Mouse (Mus musculus): ENCODE results near the gene Cttnbp2nl.

Gene Cttnbp2nl

DNA sequence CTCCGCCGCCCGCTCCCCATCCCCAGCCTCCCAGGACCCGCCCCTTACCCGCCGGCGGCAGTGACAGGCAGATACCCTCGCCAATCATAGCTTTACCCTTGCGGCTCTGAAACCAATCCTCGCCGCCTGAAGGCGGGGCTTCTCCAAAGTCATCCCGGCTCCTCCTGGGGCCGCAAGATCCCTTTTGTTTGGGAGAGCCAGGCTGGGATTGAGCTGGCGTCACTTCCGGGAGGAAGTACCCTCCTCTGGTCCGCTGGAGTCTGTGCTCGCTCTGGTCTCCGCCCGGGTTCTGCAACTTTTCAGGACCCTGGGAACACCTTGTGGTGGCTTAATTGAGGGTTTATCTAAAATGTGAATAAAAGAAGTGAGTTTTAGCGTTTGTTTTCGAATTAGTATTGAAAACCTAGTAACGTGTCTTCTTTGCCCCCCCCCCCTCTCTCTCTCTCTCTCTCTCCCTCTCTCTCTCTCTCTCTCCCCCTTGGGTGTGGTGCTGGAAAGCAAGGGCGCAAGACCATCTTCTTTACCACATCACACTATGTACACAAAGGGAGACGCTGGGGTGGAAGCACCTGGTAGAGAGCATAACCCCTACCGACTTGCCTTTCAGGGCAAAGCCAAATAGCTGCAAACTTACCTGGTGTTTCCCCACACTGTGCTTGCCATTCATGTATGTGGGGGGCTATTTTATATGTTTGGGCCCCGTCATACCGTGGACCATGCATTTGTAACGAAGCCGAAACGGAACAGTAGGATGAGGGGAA, at the start of gene Cttnbp2nl:
Cttnbp2nl (minus strand) TSS at position 210 of the 761 bp plus-strand sequence.
- peak; percentile 99 to 100 for DNase-seq

DNA sequence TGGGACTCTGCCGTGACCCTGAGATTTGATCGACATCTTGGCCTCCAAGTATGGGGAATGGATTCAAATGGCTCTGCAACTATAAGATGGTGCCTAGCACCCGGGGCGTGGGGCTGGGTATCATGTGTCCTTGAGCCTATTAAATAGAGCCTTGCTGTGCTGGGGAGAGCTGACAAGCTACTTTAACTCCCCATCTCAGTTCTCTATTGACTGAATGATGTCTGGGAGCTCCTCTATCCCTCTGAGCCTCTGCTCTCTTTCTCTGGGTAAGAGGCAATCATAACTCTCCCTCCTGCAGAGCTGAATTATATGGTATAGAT, 47.3 kb upstream of the Cttnbp2nl start:
- no peak for DNase-seq

DNA sequence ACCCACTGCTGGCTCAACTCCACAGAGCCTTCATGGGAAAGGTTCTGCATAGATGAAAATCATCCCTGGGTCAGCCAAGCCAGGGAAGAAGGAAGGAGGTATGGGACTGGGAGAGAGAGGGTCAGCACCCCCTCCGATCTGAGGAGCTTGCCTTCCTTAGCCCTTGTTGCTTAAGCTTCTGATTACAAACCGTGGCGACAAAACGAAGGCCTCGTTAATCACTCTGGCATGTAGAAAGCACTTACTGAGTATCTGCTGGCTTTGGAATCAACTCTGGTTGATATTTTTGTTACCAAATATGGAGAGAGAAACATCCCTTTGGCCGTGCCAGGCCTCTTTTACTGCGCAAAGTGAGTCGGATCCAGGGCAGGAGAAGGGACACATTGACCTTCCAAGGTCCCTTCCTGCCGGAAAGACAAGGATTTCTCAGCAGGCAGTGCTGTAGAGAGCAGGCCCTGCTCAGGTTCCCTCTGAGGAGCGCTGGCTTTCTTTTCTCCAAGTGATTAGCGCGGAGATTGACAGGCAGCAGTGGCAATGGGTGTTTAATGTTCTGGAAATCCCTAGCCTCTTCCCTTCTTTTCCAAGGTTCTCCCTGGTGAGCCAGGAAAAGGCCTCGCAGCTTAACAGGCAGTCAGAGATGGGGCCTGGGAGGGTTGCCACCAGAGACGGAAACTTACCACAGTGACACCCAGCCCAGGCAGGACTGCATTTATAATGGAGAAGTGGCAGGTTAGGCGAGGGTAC, 46.8 kb upstream of the Cttnbp2nl start:
- DNase-seq = no peak

DNA sequence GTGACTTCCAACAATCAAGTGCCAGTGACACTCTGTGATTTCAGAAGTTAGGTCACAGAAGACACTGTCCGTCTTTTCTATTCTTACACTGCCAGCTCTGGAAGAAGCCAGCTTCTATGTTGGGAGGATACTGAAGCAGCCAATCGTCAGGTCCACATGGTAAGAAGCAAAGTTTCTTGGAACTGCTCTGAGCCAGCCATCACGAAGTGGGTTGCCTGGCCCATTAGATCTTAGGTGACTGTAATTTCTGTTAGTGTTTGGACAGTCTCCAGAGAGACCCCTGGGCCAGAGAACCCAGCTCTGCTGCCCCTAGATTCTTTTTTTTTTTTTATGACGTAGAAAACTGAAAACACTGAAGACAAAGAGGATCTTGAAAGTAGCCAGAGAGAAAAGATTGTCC, 44.6 kb upstream of the Cttnbp2nl start:
- no peak for DNase-seq

DNA sequence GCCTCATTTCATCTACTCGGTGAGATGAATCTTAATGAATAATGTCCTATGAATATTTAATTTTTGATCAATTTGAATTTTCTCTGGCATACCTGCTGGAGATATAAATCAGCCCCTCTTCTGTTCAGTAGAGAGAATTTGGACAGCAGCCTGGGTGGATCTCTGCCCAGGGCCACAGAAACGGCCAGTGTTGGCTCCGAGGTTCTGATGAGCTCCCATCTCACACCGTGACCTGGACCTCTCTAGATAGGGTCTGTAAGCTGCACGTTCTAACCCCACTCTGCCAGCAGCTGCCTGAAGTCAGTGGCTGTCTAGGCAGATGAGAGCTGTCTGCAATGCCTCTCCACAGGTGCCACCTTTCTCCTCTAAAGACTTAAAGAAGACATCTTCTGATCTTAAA, 42.1 kb upstream of the Cttnbp2nl start:
- peak; percentile 50 to 70 for DNase-seq

DNA sequence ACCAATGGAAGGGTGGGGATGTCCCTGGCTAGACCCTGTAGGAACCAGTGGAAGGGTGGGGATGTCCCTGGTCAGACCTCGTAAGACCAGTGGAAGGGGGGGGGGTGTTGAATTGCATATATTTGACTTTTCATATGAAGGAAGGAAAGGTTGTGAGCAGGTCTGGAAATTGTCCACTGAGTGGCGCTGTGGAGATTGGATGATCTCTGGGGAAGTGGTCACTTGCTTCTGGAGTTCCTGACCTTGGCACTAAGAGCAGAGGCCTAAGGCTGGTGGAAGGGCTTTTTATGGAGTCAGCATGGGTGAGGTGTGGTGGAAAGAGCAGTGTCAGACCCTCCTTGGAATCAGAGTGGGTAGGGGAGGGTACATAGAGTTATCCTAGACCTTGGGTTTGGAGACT, 41.5 kb upstream of the Cttnbp2nl start:
- DNase-seq = peak; percentile 50 to 64

DNA sequence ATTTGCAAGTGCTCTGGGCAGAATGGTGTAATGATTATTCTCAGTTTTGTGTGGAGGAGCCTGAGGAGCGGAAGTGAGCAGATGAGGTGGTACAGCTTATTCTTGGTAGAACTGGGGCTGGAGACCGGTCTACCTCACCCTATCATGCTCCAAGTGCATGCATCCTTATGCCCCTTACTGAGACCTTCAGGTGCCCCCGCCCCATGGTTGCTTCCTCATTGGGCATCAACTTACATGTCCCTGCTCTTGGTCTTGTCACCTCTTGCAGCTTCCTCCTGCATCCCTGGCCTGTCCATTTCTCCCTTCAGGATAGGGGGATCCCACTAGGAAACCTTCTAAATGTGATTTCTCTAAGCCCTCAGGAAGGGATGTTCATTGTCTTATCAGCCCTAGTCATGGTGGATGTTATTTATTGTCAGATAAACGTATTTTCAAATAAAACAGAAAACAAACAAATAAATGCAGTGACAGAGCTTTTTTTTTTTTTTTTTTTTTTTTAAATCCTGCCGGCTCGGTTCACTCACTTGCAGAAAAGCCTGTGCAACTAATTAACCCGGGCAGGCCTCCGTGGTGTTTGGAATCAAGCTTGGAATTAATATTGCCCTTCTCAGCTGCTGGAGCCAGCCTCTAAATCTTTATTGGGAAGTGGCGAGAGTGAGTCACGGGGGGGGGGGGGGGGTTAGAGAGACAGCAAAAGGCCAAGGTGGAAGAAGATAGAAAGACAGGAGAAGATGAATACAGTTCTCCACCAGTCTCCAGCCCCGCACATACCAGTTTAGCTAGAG, 40.0 kb upstream of the Cttnbp2nl start:
- no peak for DNase-seq

DNA sequence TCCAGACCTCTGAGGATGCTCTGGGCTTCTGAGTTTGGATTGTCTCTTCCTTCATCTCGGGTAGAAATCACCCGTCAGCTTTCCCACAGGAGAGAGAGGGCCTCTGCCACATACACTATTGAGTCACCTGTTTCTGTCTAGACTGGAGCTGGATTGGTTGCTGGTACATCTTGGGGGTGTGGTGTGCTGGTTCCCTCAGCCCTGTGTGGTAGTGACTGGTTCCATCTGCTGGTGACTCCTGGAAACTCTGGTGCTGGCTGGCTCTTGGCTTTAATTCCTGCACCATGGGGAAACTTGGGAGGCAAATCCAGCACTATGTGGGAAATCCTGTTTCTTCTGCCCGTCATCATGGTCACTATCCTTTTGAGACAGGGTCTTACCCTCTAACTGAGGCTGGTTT, 38.0 kb upstream of the Cttnbp2nl start:
- DNase-seq = peak; percentile 71 to 75

DNA sequence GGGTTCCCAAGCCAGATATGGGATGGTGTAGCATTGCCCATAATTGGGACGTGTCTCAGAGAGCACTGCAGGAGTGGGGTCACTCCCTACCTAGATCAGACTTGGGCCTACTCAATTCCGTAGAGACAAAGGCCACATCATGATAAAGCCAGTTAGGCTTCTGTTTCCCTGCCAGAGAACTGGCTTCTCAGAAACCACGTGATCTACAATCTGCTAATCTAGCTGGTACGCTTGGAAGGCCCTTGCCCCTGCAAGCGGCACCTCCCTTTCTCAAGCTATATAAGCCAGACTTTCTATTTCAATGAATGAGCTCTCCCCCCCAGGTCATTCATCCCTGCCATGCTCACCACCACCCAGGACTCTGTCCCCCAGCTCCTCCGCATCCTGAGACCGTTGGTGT, 37.2 kb upstream of the Cttnbp2nl start:
- no peak for DNase-seq

DNA sequence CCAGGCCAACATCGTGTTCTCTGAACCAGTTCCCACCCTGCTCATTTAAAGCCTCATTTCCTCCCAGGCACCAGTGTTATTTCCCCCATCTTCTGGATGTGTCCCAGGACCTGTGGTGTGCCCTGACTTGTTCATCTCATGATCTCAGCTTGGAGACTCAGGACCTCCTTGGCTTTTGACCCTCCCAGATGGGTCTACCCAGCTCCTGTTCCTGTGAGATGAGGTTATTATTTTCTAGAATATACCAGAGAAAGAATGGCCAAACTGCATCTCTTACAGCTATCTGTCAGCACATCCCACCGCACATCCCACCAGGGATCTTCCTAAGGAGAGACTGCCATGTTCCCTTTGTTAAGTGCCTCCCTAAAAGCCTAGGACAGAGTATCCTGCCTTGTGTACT, 35.7 kb upstream of the Cttnbp2nl start:
- DNase-seq = no peak

DNA sequence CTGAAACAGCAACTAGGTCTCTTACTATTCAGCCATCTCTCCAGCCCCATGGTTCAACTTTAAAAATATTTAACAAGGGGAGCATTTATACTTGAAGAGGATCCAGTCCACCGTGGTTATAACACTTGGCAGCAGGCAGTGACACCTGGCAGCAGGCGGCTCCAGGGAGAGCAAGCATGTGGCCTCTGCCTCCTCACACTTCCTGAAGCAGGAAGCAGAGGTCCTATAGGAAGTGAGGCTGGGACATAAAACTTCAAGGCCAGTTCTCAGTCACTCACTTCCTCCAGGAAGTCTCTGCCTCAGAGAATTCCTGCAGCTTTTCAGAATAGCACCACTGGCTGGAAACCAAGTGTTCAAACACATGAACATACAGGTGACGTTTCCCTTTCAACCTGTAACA, 34.4 kb upstream of the Cttnbp2nl start:
- no peak for DNase-seq

DNA sequence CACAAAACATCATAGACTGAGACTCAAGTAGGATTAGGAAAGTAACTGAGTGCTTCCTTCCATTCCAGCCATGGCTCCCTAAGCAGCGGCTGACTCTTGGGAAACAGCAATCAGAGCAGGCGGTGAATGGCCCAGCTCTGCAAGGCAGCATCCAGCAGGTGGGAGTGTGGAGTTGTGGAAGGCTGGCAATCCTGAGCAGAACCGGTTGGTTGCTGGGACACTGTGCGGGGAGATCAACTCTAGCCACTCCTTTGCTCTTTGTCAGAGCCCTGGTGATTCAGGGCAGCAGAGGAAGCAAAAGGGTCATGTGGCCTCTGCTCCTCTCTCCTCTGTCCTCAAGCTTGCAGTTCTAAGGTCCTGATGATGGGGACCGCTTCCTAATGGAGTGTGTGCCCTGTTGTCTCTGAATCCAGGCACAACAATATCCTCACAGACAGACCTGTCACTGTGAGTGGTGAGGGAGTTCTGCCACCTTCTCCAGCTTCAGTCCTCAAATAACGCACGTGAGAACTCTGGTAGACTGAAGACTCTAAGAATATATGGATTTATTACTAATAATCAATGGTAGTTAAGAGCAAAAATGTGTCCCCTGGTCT, 25.4 kb upstream of the Cttnbp2nl start:
- DNase-seq = peak; percentile 89 to 90

DNA sequence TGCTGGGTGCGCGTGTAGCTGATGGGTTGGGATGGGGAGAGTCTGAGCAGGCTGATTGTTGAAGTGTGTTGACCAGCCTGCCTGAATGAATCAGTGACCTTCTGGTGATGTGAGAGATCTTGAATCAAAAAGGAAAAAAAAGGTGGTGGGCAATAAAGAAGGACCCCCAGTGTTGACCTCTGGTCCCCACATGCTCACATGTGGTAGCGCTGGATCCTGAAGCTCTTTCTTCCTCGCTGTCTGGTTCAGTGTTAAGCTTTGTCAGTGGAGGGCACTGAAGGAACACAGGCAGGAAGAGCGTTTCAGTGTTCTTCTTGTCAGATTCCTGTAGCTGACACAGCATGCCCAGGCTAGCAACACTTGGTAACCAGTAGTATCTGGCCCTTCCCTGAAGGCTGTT, 22.9 kb upstream of the Cttnbp2nl start:
- no peak for DNase-seq

DNA sequence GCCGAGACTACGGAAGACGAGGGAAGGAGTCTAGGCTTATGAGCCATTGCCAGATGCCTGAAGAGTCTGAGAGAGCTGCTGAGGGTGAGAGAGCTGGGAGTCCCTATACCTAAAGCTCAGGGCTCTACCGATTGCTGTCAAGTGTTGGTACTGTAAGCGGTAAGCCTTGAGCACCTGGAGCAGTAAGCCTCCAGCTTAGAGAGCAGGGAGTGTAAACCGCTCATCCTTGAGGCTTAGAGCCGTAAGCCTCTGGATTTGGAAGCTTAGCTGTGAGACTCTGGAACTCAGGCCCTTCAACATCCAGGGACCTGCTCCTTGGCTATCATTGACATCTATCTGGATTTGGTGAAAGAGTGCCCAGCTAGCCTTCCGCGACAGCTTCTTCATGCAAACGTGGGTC, 19.6 kb upstream of the Cttnbp2nl start:
- DNase-seq = no peak

DNA sequence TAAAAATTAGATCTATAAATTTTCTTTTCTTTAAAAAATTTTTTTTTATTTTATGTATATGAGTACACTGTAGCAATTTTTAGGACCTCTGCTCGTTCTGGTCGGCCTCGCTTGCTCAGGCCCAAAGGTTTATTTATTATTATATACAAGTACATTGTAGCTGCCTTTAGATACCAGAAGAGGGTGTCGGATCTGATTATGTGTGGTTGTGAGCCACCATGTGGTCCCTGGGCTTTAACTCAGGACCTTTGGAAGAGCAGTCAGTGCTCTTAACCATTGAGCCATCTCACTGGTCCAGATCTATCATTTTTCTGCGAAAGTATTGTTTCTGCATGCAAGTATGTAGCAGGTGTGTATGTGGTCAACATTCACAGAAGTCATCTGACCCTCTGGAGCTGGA, 18.3 kb upstream of the Cttnbp2nl start:
- no peak for DNase-seq

DNA sequence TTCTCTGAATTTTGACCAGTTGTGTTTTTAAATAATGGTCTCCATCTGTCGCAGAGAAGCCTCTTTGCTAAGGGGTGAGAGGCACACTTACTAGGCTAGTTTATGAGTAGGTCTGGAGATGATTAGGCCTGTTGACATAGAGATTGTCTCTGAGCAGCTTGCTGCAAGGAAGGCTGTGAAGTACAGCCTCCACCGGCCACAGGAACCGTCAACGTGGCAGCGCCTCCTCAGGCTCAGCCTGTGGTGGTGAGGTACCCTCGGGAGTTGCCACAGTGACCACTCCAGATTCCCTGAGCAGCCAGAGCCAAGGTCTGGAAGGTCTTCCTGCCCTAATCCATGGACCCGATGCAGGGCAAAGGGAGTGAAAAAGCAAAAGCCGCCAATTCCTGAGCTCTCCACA, 17.6 kb upstream of the Cttnbp2nl start:
- no peak for DNase-seq

DNA sequence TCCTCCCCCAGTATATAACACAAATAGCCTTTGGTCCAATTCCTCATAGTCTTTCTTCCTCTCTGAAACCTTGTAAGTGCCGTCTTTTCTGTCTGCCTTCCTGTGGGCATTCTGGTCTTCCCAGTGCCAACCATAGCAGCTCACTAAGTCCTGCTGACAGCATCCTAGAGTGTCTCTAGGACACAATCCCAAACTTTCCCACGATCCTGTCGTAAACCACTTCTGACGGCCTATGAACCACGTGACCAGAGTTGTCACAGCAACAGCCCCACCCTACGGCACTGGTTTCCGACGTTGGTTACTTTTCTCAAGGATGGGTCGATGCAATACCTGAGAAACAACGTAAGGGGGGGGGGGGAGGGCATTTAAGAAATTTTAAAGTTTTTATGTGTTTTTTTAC, 13.6 kb upstream of the Cttnbp2nl start, which contains the start of gene 4930564D02Rik:
4930564D02Rik (plus strand) TSS at position 301 of the 400 bp plus-strand sequence.
- DNase-seq = no peak

DNA sequence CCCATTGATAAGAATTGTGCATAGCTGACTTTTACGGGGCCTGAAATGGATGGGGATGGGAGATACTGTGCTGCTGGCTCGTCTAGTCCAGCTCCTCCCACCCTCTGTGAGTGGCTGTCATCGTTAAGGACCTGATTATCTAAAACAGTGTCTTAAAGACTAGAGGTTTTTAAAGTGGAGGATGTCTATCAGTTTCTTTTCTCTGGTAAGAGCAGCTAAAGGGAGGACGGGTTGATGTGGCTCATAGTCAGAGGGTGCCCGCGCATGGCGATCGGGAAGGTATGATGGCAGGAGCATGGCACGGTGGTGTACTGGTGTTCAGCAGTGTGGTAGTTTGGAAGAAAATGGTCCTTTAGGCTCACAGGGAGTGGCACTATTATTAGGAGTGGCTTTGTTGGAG, 9.7 kb upstream of the Cttnbp2nl start:
- no peak for DNase-seq

DNA sequence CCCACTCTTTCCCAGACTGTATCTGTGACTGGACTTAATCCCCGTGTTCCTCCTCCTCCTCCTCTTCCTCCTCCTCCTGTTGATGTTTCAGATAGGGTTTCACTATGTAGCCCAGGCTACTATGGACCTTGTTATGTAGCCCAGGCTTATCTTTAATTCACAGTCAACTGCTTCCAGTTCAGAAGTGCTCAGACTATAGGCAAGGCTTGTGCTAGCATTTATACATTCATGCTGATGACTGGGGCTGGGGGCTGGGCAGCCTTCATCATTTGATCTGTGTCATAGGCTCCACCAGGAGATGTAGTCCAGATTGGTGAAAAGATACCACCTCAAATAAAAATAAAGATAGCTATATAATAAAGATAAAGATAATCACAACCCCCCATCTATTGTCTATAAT, 9.0 kb upstream of the Cttnbp2nl start:
- no peak for DNase-seq

DNA sequence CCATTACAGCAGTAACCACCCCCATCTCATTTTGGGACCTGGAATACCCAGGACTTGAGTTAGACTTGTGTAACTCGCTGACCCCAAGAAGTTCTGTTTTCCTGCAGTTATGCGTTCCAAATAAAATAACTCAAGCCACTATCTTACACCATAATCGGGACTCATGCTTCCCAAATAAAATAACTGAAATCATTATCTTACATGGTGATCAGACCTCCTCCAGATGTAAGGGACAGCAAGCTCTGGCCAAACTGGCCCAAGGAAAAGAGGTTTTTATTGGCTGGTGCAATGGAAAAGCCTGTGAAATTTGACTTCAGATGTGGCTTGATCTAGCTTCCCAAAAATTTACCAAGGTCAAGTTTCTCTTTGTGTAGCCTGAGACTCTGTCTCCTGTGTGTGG, 8.6 kb upstream of the Cttnbp2nl start:
- no peak for DNase-seq

DNA sequence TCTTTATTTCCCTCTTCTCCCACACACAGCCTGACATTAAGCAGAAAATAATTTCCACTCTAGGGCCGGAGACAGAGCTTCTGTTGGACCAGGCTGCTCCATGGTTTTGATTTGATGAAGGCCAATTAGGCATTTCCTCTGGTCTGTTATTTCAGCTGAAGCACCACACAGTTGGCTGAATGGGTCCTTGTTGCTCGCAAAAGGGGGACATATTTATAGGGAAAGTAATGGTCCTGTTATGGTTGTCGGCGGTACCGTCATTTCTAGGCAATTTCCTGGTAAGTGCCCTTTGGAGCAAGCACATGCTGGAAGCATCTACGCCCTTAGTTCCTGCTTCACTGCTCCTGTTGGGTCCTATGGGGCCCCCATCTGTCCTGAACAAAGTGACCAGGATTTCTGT, 8.0 kb upstream of the Cttnbp2nl start:
- DNase-seq = no peak

DNA sequence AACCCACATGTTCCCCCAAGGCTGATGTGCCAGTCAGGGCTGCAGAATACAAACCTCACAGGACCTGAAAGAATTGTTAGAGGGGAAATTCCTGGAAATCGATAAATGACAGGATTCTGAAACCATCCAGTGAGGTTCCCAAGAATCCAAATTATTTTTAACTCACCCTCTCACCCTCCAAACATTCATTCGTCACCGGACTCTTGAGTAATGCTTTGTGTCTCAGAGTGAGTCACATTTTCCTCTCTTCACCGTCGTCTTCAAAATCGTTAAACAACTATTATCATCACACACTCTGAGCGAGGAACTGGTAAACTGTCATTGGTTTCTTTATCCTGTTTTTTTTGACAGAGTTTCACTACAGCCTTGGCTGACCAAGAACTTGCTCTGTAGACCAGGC, 7.0 kb upstream of the Cttnbp2nl start:
- no peak for DNase-seq

All from cerebellum, postnatal 10 days (tissue).